Mouse (Mus musculus): Measurements from ENCODE around the gene H2afz. TPM values are rescaled to one million over a fixed set of nuclear protein-coding genes. Genes with fewer than 3 reads are reported as not detected.

H2afz gene
- 398 TPM for polyA plus RNA-seq (2015; fragmentation: Illumina TruSeq; extraction: RNeasy Lipid Tissue Mini Kit (QIAGEN cat#74804); ENCODE audit: low read depth, low replicate concordance)

GRCm38 (mm10) chr3:137864124-137864987 is at the start of gene H2afz:
Gene H2afz (plus strand): TSS chr3:137864487.

GRCm38 (mm10) chr3:137867437-137868093 is 3.3 kb downstream of the H2afz start, which contains the start of gene Dnajb14:
Gene Dnajb14 (plus strand): TSS chr3:137867675.

Other genes starting within 250 kb of the H2afz start
- gene Ddit4l, start 242.9 kb upstream of the H2afz start, polyA plus RNA-seq (2015; fragmentation: Illumina TruSeq; extraction: RNeasy Lipid Tissue Mini Kit (QIAGEN cat#74804); ENCODE audit: low read depth, low replicate concordance), result 36.7 TPM
- not detected for gene Gm21962, start 193.0 kb upstream of the H2afz start, polyA plus RNA-seq (2015; fragmentation: Illumina TruSeq; extraction: RNeasy Lipid Tissue Mini Kit (QIAGEN cat#74804); ENCODE audit: low read depth, low replicate concordance)
- 30.3 TPM for gene Dnajb14, start 3.2 kb downstream of the H2afz start, polyA plus RNA-seq (2015; fragmentation: Illumina TruSeq; extraction: RNeasy Lipid Tissue Mini Kit (QIAGEN cat#74804); ENCODE audit: low read depth, low replicate concordance)
- 134 TPM for gene Lamtor3, start 54.0 kb downstream of the H2afz start, polyA plus RNA-seq (2015; fragmentation: Illumina TruSeq; extraction: RNeasy Lipid Tissue Mini Kit (QIAGEN cat#74804); ENCODE audit: low read depth, low replicate concordance)
- 4.3 TPM for gene Dapp1, start 117.1 kb downstream of the H2afz start, polyA plus RNA-seq (2015; fragmentation: Illumina TruSeq; extraction: RNeasy Lipid Tissue Mini Kit (QIAGEN cat#74804); ENCODE audit: low read depth, low replicate concordance)
- 0.74 TPM for gene 1110002E22Rik, start 200.6 kb downstream of the H2afz start, polyA plus RNA-seq (2015; fragmentation: Illumina TruSeq; extraction: RNeasy Lipid Tissue Mini Kit (QIAGEN cat#74804); ENCODE audit: low read depth, low replicate concordance)
- 0.62 TPM for gene Gm5105, start 202.9 kb downstream of the H2afz start, polyA plus RNA-seq (2015; fragmentation: Illumina TruSeq; extraction: RNeasy Lipid Tissue Mini Kit (QIAGEN cat#74804); ENCODE audit: low read depth, low replicate concordance)